Mouse (Mus musculus) liver, adult 2 months (tissue): ENCODE results near the gene Nf2.

Source experiments
- CTCF ChIP-seq: fragments of 200-500 bp; IDR thresholded peaks from 2 replicates; pipeline ENCODE4 v1.5.1; 2011; ENCODE audit warnings: low read depth, low read length, control low read depth
- POLR2A ChIP-seq: fragments of 200-500 bp; IDR thresholded peaks from 2 replicates; pipeline ENCODE4 v1.6.1; 2011; ENCODE audit warnings: low read length, control low read depth; ENCODE audit not compliant: insufficient read depth; ENCODE audit errors: extremely low read depth

GRCm38 (mm10) chr11:4769881-4770280 lies 79.5 kb downstream of the Nf2 start:
- TF ChIP-seq CTCF (no peak), POLR2A (no peak)
